Mouse (Mus musculus) megakaryocyte, embryonic 14.5 days (primary cell): ENCODE results near the gene Tmem107. TPM values are rescaled to one million over a fixed set of nuclear protein-coding genes. Genes with fewer than 3 reads are reported as not detected.
"Not testable (repeated sequence)": the region's sequence is repeated elsewhere in the genome, so short reads cannot be mapped to it uniquely, and the experiment has no call there.

Source experiments
- H3K27me3 ChIP-seq: replicated peaks from 2 replicates; pipeline ENCODE3; 2012; ENCODE audit warnings: inconsistent platforms
- H3K36me3 ChIP-seq: replicated peaks from 2 replicates; pipeline ENCODE3; 2012; ENCODE audit warnings: low read length, inconsistent platforms, mixed read lengths
- H3K4me1 ChIP-seq: 2 replicates; pipeline ENCODE4 v1.6.1; 2012; ENCODE audit warnings: inconsistent platforms
- H3K4me3 ChIP-seq: replicated peaks from 2 replicates; pipeline ENCODE3; 2012; ENCODE audit warnings: moderate library complexity, mild to moderate bottlenecking, inconsistent platforms
- H3K9me3 ChIP-seq: 2 replicates; pipeline ENCODE4 v1.6.1; 2012; ENCODE audit warnings: inconsistent platforms
- FLI1 ChIP-seq: IDR thresholded peaks from 2 replicates; pipeline ENCODE4 v1.6.1; 2012; ENCODE audit warnings: low read length, inconsistent platforms, mixed read lengths
- GATA1 ChIP-seq: IDR thresholded peaks from 3 replicates; pipeline ENCODE4 v1.6.1; 2012; ENCODE audit warnings: mixed read lengths, low read length, inconsistent platforms, borderline replicate concordance
- polyA plus RNA-seq: library from polyadenylated mRNA; stranded (reverse); fragments of >175 nt; gene quantifications from 2 replicates; pipeline ENCODE4 v1.2.3, GENCODE M21; 2012; ENCODE audit warnings: low replicate concordance; ENCODE audit not compliant: insufficient read depth

The Tmem107 gene
- polyA plus RNA-seq, 1 experiment, result 40.2 TPM

- H3K4me1 ChIP-seq, result peaks cover 75% of the 10 kb centered on the region
- no peak for TF ChIP-seq GATA1
- no peak for TF ChIP-seq FLI1
- no peaks in the 10 kb centered on the region for H3K27me3 ChIP-seq
- H3K4me3 ChIP-seq, result peak overlapping the region; percentile 99
- peaks cover 40% of the 10 kb centered on the region for H3K36me3 ChIP-seq
- H3K9me3 ChIP-seq, result no peaks in the 10 kb centered on the region
Observed at GRCm38 (mm10) chr11:69089616-69090290, 19.1 kb downstream of the Tmem107 start.

GRCm38 (mm10) chr11:69090367-69090766, 19.8 kb downstream of the Tmem107 start:
- Histone ChIP-seq H3K27me3 (no peaks in the 10 kb centered on the region), H3K4me3 (peak overlapping the region; percentile 99), H3K36me3 (peaks cover 40% of the 10 kb centered on the region), H3K9me3 (no peaks in the 10 kb centered on the region), H3K4me1 (peaks cover 77% of the 10 kb centered on the region)
- TF ChIP-seq FLI1, result no peak

GRCm38 (mm10) chr11:69091566-69092385, 21.2 kb downstream of the Tmem107 start:
- no peaks in the 10 kb centered on the region for H3K9me3 ChIP-seq
- no peak for TF ChIP-seq FLI1
- TF ChIP-seq GATA1, result no peak
- H3K4me1 ChIP-seq, result peaks cover 84% of the 10 kb centered on the region
- peak overlapping the region; percentile 82 for H3K4me3 ChIP-seq
- H3K27me3 ChIP-seq, result no peaks in the 10 kb centered on the region
- peaks cover 40% of the 10 kb centered on the region for H3K36me3 ChIP-seq

GRCm38 (mm10) chr11:69092386-69092751, 21.8 kb downstream of the Tmem107 start:
- peaks cover 84% of the 10 kb centered on the region for H3K4me1 ChIP-seq
- peak overlapping the region; percentile 66 for H3K4me3 ChIP-seq
- H3K36me3 ChIP-seq, result peaks cover 40% of the 10 kb centered on the region
- H3K9me3 ChIP-seq, result no peaks in the 10 kb centered on the region
- TF ChIP-seq FLI1 (no peak), GATA1 (no peak)
- H3K27me3 ChIP-seq, result no peaks in the 10 kb centered on the region

GRCm38 (mm10) chr11:69092871-69093270, 22.3 kb downstream of the Tmem107 start:
- Histone ChIP-seq H3K27me3 (no peaks in the 10 kb centered on the region), H3K9me3 (no peaks in the 10 kb centered on the region), H3K4me3 (peak overlapping the region; percentile 66), H3K4me1 (peaks cover 84% of the 10 kb centered on the region), H3K36me3 (peaks cover 40% of the 10 kb centered on the region)
- no peak for TF ChIP-seq GATA1

GRCm38 (mm10) chr11:69093856-69094255, 23.2 kb downstream of the Tmem107 start:
- H3K9me3 ChIP-seq, H3K4me3 ChIP-seq, H3K27me3 ChIP-seq: not testable (repeated sequence)
- Histone ChIP-seq H3K36me3 (peaks cover 40% of the 10 kb centered on the region), H3K4me1 (peaks cover 90% of the 10 kb centered on the region)

- Histone ChIP-seq H3K36me3 (peaks cover 31% of the 10 kb centered on the region), H3K4me1 (peaks cover 92% of the 10 kb centered on the region), H3K4me3 (peak within 1 kb of the TSS; percentile 93), H3K27me3 (no peaks in the 10 kb centered on the region), H3K9me3 (no peaks in the 10 kb centered on the region)
- TF ChIP-seq FLI1 (no peak), GATA1 (no peak)
Observed at GRCm38 (mm10) chr11:69094697-69095429, 24.3 kb downstream of the Tmem107 start, which contains the start of gene Per1. TSS of gene Per1 (plus strand) at chr11:69095217.

- no peaks in the 10 kb centered on the region for H3K9me3 ChIP-seq
- peak overlapping the region; percentile 93 for H3K4me3 ChIP-seq
- TF ChIP-seq FLI1 (no peak), GATA1 (no peak)
- H3K27me3 ChIP-seq, result no peaks in the 10 kb centered on the region
- peaks cover 30% of the 10 kb centered on the region for H3K36me3 ChIP-seq
- H3K4me1 ChIP-seq, result peaks cover 92% of the 10 kb centered on the region
Observed at GRCm38 (mm10) chr11:69095511-69096231, 25.1 kb downstream of the Tmem107 start.

GRCm38 (mm10) chr11:69096360-69096986, 25.9 kb downstream of the Tmem107 start:
- no peaks in the 10 kb centered on the region for H3K27me3 ChIP-seq
- H3K4me3 ChIP-seq, result peak overlapping the region; percentile 93
- TF ChIP-seq GATA1 (no peak), FLI1 (no peak)
- peaks cover 30% of the 10 kb centered on the region for H3K36me3 ChIP-seq
- no peaks in the 10 kb centered on the region for H3K9me3 ChIP-seq
- H3K4me1 ChIP-seq, result peaks cover 92% of the 10 kb centered on the region
